Mouse (Mus musculus) hindbrain, embryonic 16.5 days (tissue): ENCODE data around the gene Araf. TPM values are rescaled to one million over a fixed set of nuclear protein-coding genes. Genes with fewer than 3 reads are reported as not detected.

Experiments
- microRNA-seq: library from miRNA; unstranded; fragments of <30 nt; microRNA quantifications from one replicate; pipeline ENCODE4, GENCODE M21; 2017
- polyA plus RNA-seq: library from polyadenylated mRNA; unstranded; fragments of >200 nt; fragmentation: Nextera tagmentation; extraction: Ambion mirVana; gene quantifications from 2 replicates; pipeline ENCODE4 v1.2.1, GENCODE M21; 2015

Gene Araf
- polyA plus RNA-seq, 1 experiment from 2014 or later = 428 TPM

Small RNA genes within 50 kb of the gene (microRNA-seq; reads per million reads assigned to microRNA genes)
- not detected for gene Gm24824
- 1.2 reads per million for gene Mir5617

Other genes starting within 250 kb of the Araf start
- 0.54 and 0.93 TPM in 2 replicates for gene Rgn, start 248.0 kb upstream of the Araf start, polyA plus RNA-seq
- 48.1 and 52.9 TPM in 2 replicates for gene Rbm10, start 180.3 kb upstream of the Araf start, polyA plus RNA-seq
- 214 and 250 TPM in 2 replicates for gene Ndufb11, start 180.2 kb upstream of the Araf start, polyA plus RNA-seq
- gene Uba1, start 139.5 kb upstream of the Araf start, polyA plus RNA-seq = 350 and 371 TPM in 2 replicates
- gene Cdk16, start 109.9 kb upstream of the Araf start, polyA plus RNA-seq = 153 and 167 TPM in 2 replicates
- 97.8 and 110 TPM in 2 replicates for gene Usp11, start 93.9 kb upstream of the Araf start, polyA plus RNA-seq
- 3.1 and 6.0 TPM in 2 replicates for gene Timp1, start 72.4 kb downstream of the Araf start, polyA plus RNA-seq
- 76.9 and 100 TPM in 2 replicates for gene Syn1, start 123.2 kb downstream of the Araf start, polyA plus RNA-seq
- 4.0 and 5.6 TPM in 2 replicates for gene Cfp, start 133.7 kb downstream of the Araf start, polyA plus RNA-seq
- gene Elk1, start 152.8 kb downstream of the Araf start, polyA plus RNA-seq = 15.9 and 18.2 TPM in 2 replicates
- gene Uxt, start 164.2 kb downstream of the Araf start, polyA plus RNA-seq = 25.3 and 26.7 TPM in 2 replicates